Mouse (Mus musculus) kidney, embryonic 14.5 days (tissue): ENCODE results near the gene Slc1a2. TPM values are rescaled to one million over a fixed set of nuclear protein-coding genes. Genes with fewer than 3 reads are reported as not detected.
A peak's percentile ranks its signal among the peaks of the same experiment; 100 is the strongest.

Experiments used
- ATAC-seq: fragments of 200-750 bp; cut with Nextera tagmentation; 2 replicates; pipeline ENCODE4 v1.8.0; 2017; ENCODE audit warnings: moderate number of reproducible peaks, mild to moderate bottlenecking, moderate TSS enrichment, moderate library complexity; ENCODE audit not compliant: low FRiP score, low TSS enrichment
- H3K27ac ChIP-seq: fragments of 300-500 bp; sonication (generic); 2 replicates; pipeline ENCODE4 v1.5.1; 2014; ENCODE audit warnings: low read depth, mild to moderate bottlenecking, low read length, moderate library complexity, mixed read lengths
- H3K27me3 ChIP-seq: fragments of 300-500 bp; sonication (generic); 2 replicates; pipeline ENCODE4 v1.6.1; 2014; ENCODE audit warnings: mild to moderate bottlenecking, low read length; ENCODE audit not compliant: control insufficient read depth, insufficient read depth
- H3K36me3 ChIP-seq: fragments of 300-500 bp; sonication (generic); 2 replicates; pipeline ENCODE4 v1.6.1; 2014; ENCODE audit warnings: low read length, mixed read lengths; ENCODE audit not compliant: control insufficient read depth, insufficient read depth
- H3K4me1 ChIP-seq: fragments of 300-500 bp; sonication (generic); 2 replicates; pipeline ENCODE4 v1.6.1; 2014; ENCODE audit warnings: low read length, mixed read lengths; ENCODE audit not compliant: control insufficient read depth, insufficient read depth
- H3K4me2 ChIP-seq: fragments of 300-500 bp; sonication (generic); replicated peaks from 2 replicates; pipeline ENCODE4 v1.6.1; 2014; ENCODE audit warnings: low read depth, mild to moderate bottlenecking, low read length
- H3K4me3 ChIP-seq: fragments of 300-500 bp; sonication (generic); 2 replicates; pipeline ENCODE4 v1.5.1; 2014; ENCODE audit warnings: mild to moderate bottlenecking, low read length
- H3K9ac ChIP-seq: fragments of 300-500 bp; sonication (generic); 2 replicates; pipeline ENCODE4 v1.6.1; 2014; ENCODE audit warnings: low read depth, mild to moderate bottlenecking, low read length, moderate library complexity
- H3K9me3 ChIP-seq: fragments of 300-500 bp; sonication (generic); 2 replicates; pipeline ENCODE4 v1.6.1; 2016; ENCODE audit warnings: low read length; ENCODE audit not compliant: control insufficient read depth
- WGBS: fragments of 180-500 bp; shearing (Covaris S2); extraction: QIAGEN DNeasy Blood & Tissue Kit; methylation state at CpG from one replicate; pipeline ENCODE4 v1.1.7; 2014; 5-methylcytosine and 5-hydroxymethylcytosine counted together
- polyA plus RNA-seq: library from polyadenylated mRNA; unstranded; fragments of >200 nt; fragmentation: Nextera tagmentation; extraction: Ambion mirVana; gene quantifications from 2 replicates; pipeline ENCODE4 v1.2.1, GENCODE M21; 2014

The Slc1a2 gene
- polyA plus RNA-seq, 1 experiment from 2014 or later = 0.14 TPM

- Histone ChIP-seq H3K9me3 (no peaks in the 10 kb centered on the region), H3K4me3 (no peak overlapping the region), H3K9ac (no peak overlapping the region), H3K4me1 (peaks cover 2% of the 10 kb centered on the region; the same call in 1 of the 2 replicates), H3K27ac (no peak overlapping the region), H3K4me2 (no peak overlapping the region), H3K27me3 (no peaks in the 10 kb centered on the region), H3K36me3 (no peaks in the 10 kb centered on the region)
- no peak for ATAC-seq
- WGBS = 79% methylated on average over 8 of the region's 8 CpGs
Measured at GRCm38 (mm10) chr2:102820790-102821189, 162.3 kb downstream of the Slc1a2 start.

GRCm38 (mm10) chr2:102822036-102822435 lies 163.6 kb downstream of the Slc1a2 start:
- Histone ChIP-seq H3K4me1 (no peaks in the 10 kb centered on the region), H3K4me2 (no peak overlapping the region), H3K27ac (no peak overlapping the region), H3K9ac (no peak overlapping the region), H3K36me3 (no peaks in the 10 kb centered on the region), H3K4me3 (no peak overlapping the region), H3K9me3 (no peaks in the 10 kb centered on the region), H3K27me3 (no peaks in the 10 kb centered on the region)
- 90% methylated on average over 6 of the region's 6 CpGs for WGBS
- no peak for ATAC-seq

GRCm38 (mm10) chr2:102825961-102826633 lies 167.6 kb downstream of the Slc1a2 start:
- H3K4me1 ChIP-seq = no peaks in the 10 kb centered on the region
- no peak for ATAC-seq
- H3K4me2 ChIP-seq = no peak overlapping the region
- no peaks in the 10 kb centered on the region for H3K27me3 ChIP-seq
- no peak overlapping the region for H3K4me3 ChIP-seq
- no peaks in the 10 kb centered on the region for H3K9me3 ChIP-seq
- H3K9ac ChIP-seq = no peak overlapping the region
- no peak overlapping the region for H3K27ac ChIP-seq
- 94% methylated on average over 9 of the region's 9 CpGs for WGBS
- H3K36me3 ChIP-seq = no peaks in the 10 kb centered on the region

GRCm38 (mm10) chr2:102827841-102828240 lies 169.4 kb downstream of the Slc1a2 start:
- WGBS = 65% methylated on average over 1 of the region's 1 CpGs
- H3K4me3 ChIP-seq = no peak overlapping the region
- H3K36me3 ChIP-seq = no peaks in the 10 kb centered on the region
- H3K27ac ChIP-seq = no peak overlapping the region
- no peak overlapping the region for H3K4me2 ChIP-seq
- H3K27me3 ChIP-seq = no peaks in the 10 kb centered on the region
- H3K9me3 ChIP-seq = no peaks in the 10 kb centered on the region
- H3K4me1 ChIP-seq = no peaks in the 10 kb centered on the region
- no peak for ATAC-seq
- H3K9ac ChIP-seq = no peak overlapping the region

- H3K4me1 ChIP-seq = 0 out of 2 replicates have a peak, but pooled peaks cover 2% of the 10 kb centered on the region
- no peak overlapping the region for H3K4me3 ChIP-seq
- WGBS = 61% methylated on average over 7 of the region's 7 CpGs
- no peak overlapping the region for H3K27ac ChIP-seq
- ATAC-seq = no peak
- H3K9me3 ChIP-seq = no peaks in the 10 kb centered on the region
- H3K4me2 ChIP-seq = no peak overlapping the region
- H3K27me3 ChIP-seq = no peaks in the 10 kb centered on the region
- H3K36me3 ChIP-seq = no peaks in the 10 kb centered on the region
- H3K9ac ChIP-seq = no peak overlapping the region
Measured at GRCm38 (mm10) chr2:102828381-102828780, 169.9 kb downstream of the Slc1a2 start.

- H3K9me3 ChIP-seq = no peaks in the 10 kb centered on the region
- no peak overlapping the region for H3K4me2 ChIP-seq
- no peaks in the 10 kb centered on the region for H3K36me3 ChIP-seq
- no peak overlapping the region for H3K27ac ChIP-seq
- 0 out of 2 replicates have a peak, but pooled peaks cover 2% of the 10 kb centered on the region for H3K4me1 ChIP-seq
- peak; percentile 92 for ATAC-seq
- no peaks in the 10 kb centered on the region for H3K27me3 ChIP-seq
- H3K9ac ChIP-seq = no peak overlapping the region
- no peak overlapping the region for H3K4me3 ChIP-seq
- 88% methylated on average over 3 of the region's 3 CpGs for WGBS
Measured at GRCm38 (mm10) chr2:102829201-102829600, 170.7 kb downstream of the Slc1a2 start.

GRCm38 (mm10) chr2:102831547-102831946 lies 173.1 kb downstream of the Slc1a2 start:
- H3K27me3 ChIP-seq = no peaks in the 10 kb centered on the region
- H3K4me3 ChIP-seq = no peak overlapping the region
- no peaks in the 10 kb centered on the region for H3K9me3 ChIP-seq
- no peaks in the 10 kb centered on the region for H3K36me3 ChIP-seq
- H3K4me1 ChIP-seq = 0 out of 2 replicates have a peak, but pooled peaks cover 2% of the 10 kb centered on the region
- ATAC-seq = no peak
- H3K4me2 ChIP-seq = no peak overlapping the region
- H3K27ac ChIP-seq = no peak overlapping the region
- no peak overlapping the region for H3K9ac ChIP-seq

GRCm38 (mm10) chr2:102838179-102838578 lies 179.7 kb downstream of the Slc1a2 start:
- H3K9ac ChIP-seq = no peak overlapping the region
- H3K27me3 ChIP-seq = no peaks in the 10 kb centered on the region
- H3K4me2 ChIP-seq = no peak overlapping the region
- no peaks in the 10 kb centered on the region for H3K9me3 ChIP-seq
- no peak overlapping the region for H3K4me3 ChIP-seq
- 0 out of 2 replicates have a peak, but pooled peaks cover 2% of the 10 kb centered on the region for H3K4me1 ChIP-seq
- no peaks in the 10 kb centered on the region for H3K36me3 ChIP-seq
- ATAC-seq = no peak
- no peak overlapping the region for H3K27ac ChIP-seq
- WGBS = 87% methylated on average over 7 of the region's 7 CpGs
